Mouse (Mus musculus) bone marrow, adult 2 months (tissue): Measurements from ENCODE around the gene Thoc5.

Experiments
- CTCF ChIP-seq: fragments of 200-500 bp; IDR thresholded peaks from 2 replicates; pipeline ENCODE4 v1.5.1; 2011; ENCODE audit warnings: low read length, control low read depth; ENCODE audit not compliant: control insufficient read depth, insufficient read depth
- POLR2A ChIP-seq: fragments of 200-500 bp; IDR thresholded peaks from 2 replicates; pipeline ENCODE4 v1.6.1; 2011; ENCODE audit warnings: low read depth, mild to moderate bottlenecking, control low read depth, low read length, borderline replicate concordance; ENCODE audit not compliant: control insufficient read depth

DNA sequence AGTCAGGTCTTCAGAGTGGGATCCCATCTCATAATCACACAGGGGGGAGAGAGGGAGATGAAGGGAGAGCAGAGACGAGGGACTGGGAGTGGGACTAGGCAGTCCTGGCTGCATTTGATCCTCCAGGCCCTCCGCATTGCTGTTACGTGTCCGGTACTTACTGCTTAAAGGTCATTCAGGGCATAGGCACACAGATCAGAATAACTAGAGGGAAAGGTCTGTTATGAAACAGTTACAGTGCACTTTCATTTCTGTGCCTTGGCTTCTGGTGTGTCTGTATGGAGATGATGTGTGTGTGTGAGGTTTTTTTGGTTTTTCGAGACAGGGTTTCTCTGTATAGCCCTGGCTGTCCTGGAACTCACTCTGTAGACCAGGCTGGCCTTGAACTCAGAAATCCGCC, 11.1 kb downstream of the Thoc5 start:
- TF ChIP-seq POLR2A (no peak), CTCF (no peak)
